Mouse (Mus musculus) liver, adult 2 months (tissue): ENCODE measurements around the gene Cdca8. TPM values are rescaled to one million over a fixed set of nuclear protein-coding genes. Genes with fewer than 3 reads are reported as not detected.

Experiments
- DNase-seq: peaks from one replicate; pipeline ENCODE4 v3.0.0-alpha.2; 2011; ENCODE audit warnings: low read depth, low spot score; ENCODE audit errors: extremely low read depth
- H3K27ac ChIP-seq: fragments of 200-500 bp; replicated peaks from 2 replicates; pipeline ENCODE4 v1.5.1; 2012; ENCODE audit warnings: low read depth, mild to moderate bottlenecking, control low read depth, inconsistent platforms, low read length; ENCODE audit not compliant: insufficient read depth
- H3K27me3 ChIP-seq: fragments of 200-500 bp; 2 replicates; pipeline ENCODE4 v1.6.1; 2012; ENCODE audit warnings: mild to moderate bottlenecking, moderate library complexity, low read length, inconsistent platforms; ENCODE audit not compliant: control insufficient read depth, insufficient read depth
- H3K36me3 ChIP-seq: fragments of 200-500 bp; 2 replicates; pipeline ENCODE4 v1.6.1; 2012; ENCODE audit warnings: low read length, inconsistent platforms; ENCODE audit not compliant: control insufficient read depth, insufficient read depth
- H3K4me1 ChIP-seq: fragments of 200-500 bp; 2 replicates; pipeline ENCODE4 v1.6.1; 2011; ENCODE audit warnings: low read length; ENCODE audit not compliant: control insufficient read depth, insufficient read depth
- H3K4me3 ChIP-seq: fragments of 200-500 bp; 2 replicates; pipeline ENCODE4 v1.5.1; 2011; ENCODE audit warnings: low read depth, mild to moderate bottlenecking, control low read depth, low read length, moderate library complexity; ENCODE audit not compliant: insufficient read depth
- H3K79me2 ChIP-seq: fragments of 200-500 bp; 2 replicates; pipeline ENCODE4 v1.6.1; 2012; ENCODE audit warnings: inconsistent platforms, mild to moderate bottlenecking, low read length, moderate library complexity; ENCODE audit not compliant: control insufficient read depth, insufficient read depth
- H3K9ac ChIP-seq: fragments of 200-500 bp; 2 replicates; pipeline ENCODE4 v1.6.1; 2012; ENCODE audit warnings: low read depth, mild to moderate bottlenecking, control low read depth, inconsistent platforms, low read length
- CTCF ChIP-seq: fragments of 200-500 bp; IDR thresholded peaks from 2 replicates; pipeline ENCODE4 v1.5.1; 2011; ENCODE audit warnings: low read depth, low read length, control low read depth
- POLR2A ChIP-seq: fragments of 200-500 bp; IDR thresholded peaks from 2 replicates; pipeline ENCODE4 v1.6.1; 2011; ENCODE audit warnings: low read length, control low read depth; ENCODE audit not compliant: insufficient read depth; ENCODE audit errors: extremely low read depth
- WGBS: fragments of 180-500 bp; shearing (Covaris S2); methylation state at CpG from one replicate; pipeline ENCODE4 v1.1.7; 2018; 5-methylcytosine and 5-hydroxymethylcytosine counted together
- polyA plus RNA-seq: library from polyadenylated mRNA; depleted of rRNA; stranded (reverse); fragments of >200 nt; gene quantifications from 2 replicates; pipeline ENCODE4 v1.2.3, GENCODE M21; 2012
- total RNA-seq: library from RNA; depleted of rRNA; stranded (reverse); fragments of >200 nt; gene quantifications from 2 replicates; pipeline ENCODE4 v1.2.3, GENCODE M21; 2014

Cdca8 gene
- total and polyA plus RNA-seq, 2 experiments: 0.37 to 0.67 TPM

GRCm38 (mm10) chr4:124893769-124894168 lies 45.3 kb downstream of the Cdca8 start:
- H3K36me3 ChIP-seq: no peaks in the 10 kb centered on the region
- no peak overlapping the region for H3K4me3 ChIP-seq
- H3K27ac ChIP-seq: no peak overlapping the region
- no peak overlapping the region for H3K9ac ChIP-seq
- DNase-seq: no peak
- TF ChIP-seq POLR2A (no peak), CTCF (no peak)
- 48% methylated on average over 6 of the region's 6 CpGs for WGBS
- H3K4me1 ChIP-seq: no peaks in the 10 kb centered on the region
- H3K79me2 ChIP-seq: no peaks in the 10 kb centered on the region
- peaks cover 10% of the 10 kb centered on the region for H3K27me3 ChIP-seq

- H3K27me3 ChIP-seq: peaks cover 13% of the 10 kb centered on the region
- H3K4me1 ChIP-seq: no peaks in the 10 kb centered on the region
- no peak overlapping the region for H3K27ac ChIP-seq
- DNase-seq: no peak
- no peak for TF ChIP-seq POLR2A
- H3K4me3 ChIP-seq: no peak overlapping the region
- H3K9ac ChIP-seq: no peak overlapping the region
- no peaks in the 10 kb centered on the region for H3K36me3 ChIP-seq
- no peaks in the 10 kb centered on the region for H3K79me2 ChIP-seq
- WGBS: 75% methylated on average over 5 of the region's 5 CpGs
Observed at GRCm38 (mm10) chr4:124890831-124891230, 48.3 kb downstream of the Cdca8 start.

GRCm38 (mm10) chr4:124889935-124890334 lies 49.2 kb downstream of the Cdca8 start:
- Histone ChIP-seq H3K36me3 (no peaks in the 10 kb centered on the region), H3K27me3 (peaks cover 12% of the 10 kb centered on the region), H3K79me2 (no peaks in the 10 kb centered on the region), H3K9ac (no peak overlapping the region), H3K4me1 (no peaks in the 10 kb centered on the region), H3K4me3 (no peak overlapping the region), H3K27ac (no peak overlapping the region)
- 80% methylated on average over 2 of the region's 2 CpGs for WGBS
- no peak for TF ChIP-seq CTCF
- no peak for TF ChIP-seq POLR2A
- no peak for DNase-seq

GRCm38 (mm10) chr4:124888702-124889101 lies 50.4 kb downstream of the Cdca8 start:
- H3K4me1 ChIP-seq: no peaks in the 10 kb centered on the region
- H3K4me3 ChIP-seq: no peak overlapping the region
- TF ChIP-seq CTCF: no peak
- TF ChIP-seq POLR2A: no peak
- H3K9ac ChIP-seq: no peak overlapping the region
- H3K27ac ChIP-seq: no peak overlapping the region
- no peak for DNase-seq
- no peaks in the 10 kb centered on the region for H3K36me3 ChIP-seq
- no peaks in the 10 kb centered on the region for H3K79me2 ChIP-seq
- H3K27me3 ChIP-seq: peaks cover 5% of the 10 kb centered on the region
- WGBS: 72% methylated on average over 7 of the region's 7 CpGs

GRCm38 (mm10) chr4:124882151-124882729 lies 56.9 kb downstream of the Cdca8 start:
- Histone ChIP-seq H3K79me2 (no peaks in the 10 kb centered on the region), H3K4me1 (no peaks in the 10 kb centered on the region), H3K9ac (no peak overlapping the region), H3K36me3 (no peaks in the 10 kb centered on the region), H3K4me3 (no peak overlapping the region), H3K27me3 (peaks cover 27% of the 10 kb centered on the region), H3K27ac (no peak overlapping the region)
- 3% methylated on average over 37 of the region's 37 CpGs for WGBS
- no peak for DNase-seq
- no peak for TF ChIP-seq CTCF
- no peak for TF ChIP-seq POLR2A

- WGBS: 3% methylated on average over 37 of the region's 37 CpGs
- TF ChIP-seq POLR2A (no peak), CTCF (no peak)
- H3K27me3 ChIP-seq: peaks cover 25% of the 10 kb centered on the region
Observed at GRCm38 (mm10) chr4:124881341-124881908, 57.7 kb downstream of the Cdca8 start.

More at GRCm38 (mm10) chr4:124881341-124881908, 57.7 kb downstream of the Cdca8 start:
- Histone ChIP-seq H3K27ac (no peak overlapping the region), H3K79me2 (no peaks in the 10 kb centered on the region), H3K4me3 (no peak overlapping the region), H3K36me3 (no peaks in the 10 kb centered on the region), H3K9ac (no peak overlapping the region), H3K4me1 (no peaks in the 10 kb centered on the region)
- no peak for DNase-seq
